Mouse (Mus musculus) lung, embryonic 16.5 days (tissue): ENCODE results near the gene Lrmda. TPM values are rescaled to one million over a fixed set of nuclear protein-coding genes. Genes with fewer than 3 reads are reported as not detected.

Source experiments
- ATAC-seq: fragments of 200-750 bp; cut with Nextera tagmentation; 2 replicates; pipeline ENCODE4 v1.8.0; 2017; ENCODE audit warnings: low read depth, mild to moderate bottlenecking, moderate library complexity
- H3K27ac ChIP-seq: fragments of 300-500 bp; sonication (generic); 2 replicates; pipeline ENCODE4 v1.5.1; 2014; ENCODE audit warnings: mild to moderate bottlenecking, control low read depth, low read length
- H3K27me3 ChIP-seq: fragments of 300-500 bp; sonication (generic); 2 replicates; pipeline ENCODE4 v1.6.1; 2014; ENCODE audit warnings: low read depth, low read length, mixed read lengths; ENCODE audit not compliant: control insufficient read depth, insufficient read depth
- H3K36me3 ChIP-seq: fragments of 300-500 bp; sonication (generic); 2 replicates; pipeline ENCODE4 v1.6.1; 2014; ENCODE audit warnings: low read length; ENCODE audit not compliant: control insufficient read depth, insufficient read depth
- H3K4me1 ChIP-seq: fragments of 300-500 bp; sonication (generic); replicated peaks from 2 replicates; pipeline ENCODE4 v1.6.1; 2014; ENCODE audit warnings: low read length, mixed read lengths; ENCODE audit not compliant: control insufficient read depth, insufficient read depth
- H3K4me2 ChIP-seq: fragments of 300-500 bp; sonication (generic); 2 replicates; pipeline ENCODE4 v1.6.1; 2014; ENCODE audit warnings: low read depth, low read length, control low read depth
- H3K4me3 ChIP-seq: fragments of 300-500 bp; sonication (generic); 2 replicates; pipeline ENCODE4 v1.5.1; 2014; ENCODE audit warnings: mild to moderate bottlenecking, low read length, control low read depth
- H3K9ac ChIP-seq: fragments of 300-500 bp; sonication (generic); 2 replicates; pipeline ENCODE4 v1.6.1; 2014; ENCODE audit warnings: low read length, control low read depth
- H3K9me3 ChIP-seq: fragments of 300-500 bp; sonication (generic); 2 replicates; pipeline ENCODE4 v1.6.1; 2016; ENCODE audit warnings: low read length; ENCODE audit not compliant: control insufficient read depth
- WGBS: fragments of 180-500 bp; shearing (Covaris S2); extraction: QIAGEN DNeasy Blood & Tissue Kit; methylation state at CpG from one replicate; pipeline ENCODE4 v1.1.7; 2014; 5-methylcytosine and 5-hydroxymethylcytosine counted together
- polyA plus RNA-seq: library from polyadenylated mRNA; unstranded; fragments of >200 nt; fragmentation: Nextera tagmentation; extraction: Ambion mirVana; gene quantifications from 2 replicates; pipeline ENCODE4 v1.2.1, GENCODE M21; 2015

The Lrmda gene
- polyA plus RNA-seq, 1 experiment from 2014 or later = 1.2 TPM

- no peak overlapping the region for H3K9ac ChIP-seq
- 54% methylated on average over 4 of the region's 4 CpGs for WGBS
- H3K4me2 ChIP-seq = no peak overlapping the region
- no peak for ATAC-seq
- 0 out of 2 replicates have a peak, but pooled peaks cover 3% of the 10 kb centered on the region for H3K4me1 ChIP-seq
- no peaks in the 10 kb centered on the region for H3K27me3 ChIP-seq
- H3K9me3 ChIP-seq = no peaks in the 10 kb centered on the region
- no peak overlapping the region for H3K27ac ChIP-seq
- H3K36me3 ChIP-seq = no peaks in the 10 kb centered on the region
- H3K4me3 ChIP-seq = no peak overlapping the region
Measured at GRCm38 (mm10) chr14:22695931-22696365, 676.4 kb downstream of the Lrmda start.

GRCm38 (mm10) chr14:22700236-22700635 is 680.7 kb downstream of the Lrmda start:
- 87% methylated on average over 1 of the region's 1 CpGs for WGBS
- Histone ChIP-seq H3K4me1 (0 out of 2 replicates have a peak, but pooled peaks cover 3% of the 10 kb centered on the region), H3K4me3 (no peak overlapping the region), H3K27ac (no peak overlapping the region), H3K4me2 (no peak overlapping the region), H3K9ac (no peak overlapping the region), H3K36me3 (no peaks in the 10 kb centered on the region), H3K9me3 (no peaks in the 10 kb centered on the region), H3K27me3 (no peaks in the 10 kb centered on the region)
- ATAC-seq = no peak

- WGBS = 84% methylated on average over 2 of the region's 2 CpGs
- Histone ChIP-seq H3K27ac (no peak overlapping the region), H3K27me3 (no peaks in the 10 kb centered on the region), H3K4me3 (no peak overlapping the region), H3K9me3 (no peaks in the 10 kb centered on the region), H3K9ac (no peak overlapping the region), H3K4me2 (no peak overlapping the region), H3K4me1 (no peaks in the 10 kb centered on the region), H3K36me3 (no peaks in the 10 kb centered on the region)
- ATAC-seq = no peak
Measured at GRCm38 (mm10) chr14:22700690-22701089, 681.2 kb downstream of the Lrmda start.

- Histone ChIP-seq H3K4me3 (no peak overlapping the region), H3K27ac (peak overlapping the region; percentile 47), H3K4me1 (peaks cover 9% of the 10 kb centered on the region; the same call in 1 of the 2 replicates), H3K27me3 (no peaks in the 10 kb centered on the region), H3K4me2 (no peak overlapping the region), H3K36me3 (no peaks in the 10 kb centered on the region), H3K9me3 (no peaks in the 10 kb centered on the region), H3K9ac (no peak overlapping the region)
- WGBS = 41% methylated on average over 9 of the region's 9 CpGs
- ATAC-seq = peak; percentile 94
Measured at GRCm38 (mm10) chr14:22707958-22708701, 688.6 kb downstream of the Lrmda start.

GRCm38 (mm10) chr14:22710071-22710661 is 690.7 kb downstream of the Lrmda start:
- 66% methylated on average over 6 of the region's 6 CpGs for WGBS
- Histone ChIP-seq H3K4me1 (peaks cover 9% of the 10 kb centered on the region; the same call in 1 of the 2 replicates), H3K4me3 (no peak overlapping the region), H3K36me3 (no peaks in the 10 kb centered on the region), H3K27me3 (no peaks in the 10 kb centered on the region), H3K9me3 (no peaks in the 10 kb centered on the region), H3K4me2 (no peak overlapping the region), H3K9ac (no peak overlapping the region), H3K27ac (no peak overlapping the region)
- ATAC-seq = no peak

- H3K9ac ChIP-seq = no peak overlapping the region
- peaks cover 14% of the 10 kb centered on the region for H3K4me1 ChIP-seq
- no peak overlapping the region for H3K4me2 ChIP-seq
- H3K9me3 ChIP-seq = no peaks in the 10 kb centered on the region
- no peaks in the 10 kb centered on the region for H3K36me3 ChIP-seq
- H3K27me3 ChIP-seq = no peaks in the 10 kb centered on the region
- no peak overlapping the region for H3K27ac ChIP-seq
- ATAC-seq = no peak
- no peak overlapping the region for H3K4me3 ChIP-seq
Measured at GRCm38 (mm10) chr14:22712388-22712787, 692.9 kb downstream of the Lrmda start.

GRCm38 (mm10) chr14:22715581-22716378 is 696.3 kb downstream of the Lrmda start:
- Histone ChIP-seq H3K4me1 (peaks cover 10% of the 10 kb centered on the region), H3K4me2 (no peak overlapping the region), H3K9me3 (no peaks in the 10 kb centered on the region), H3K9ac (no peak overlapping the region), H3K36me3 (no peaks in the 10 kb centered on the region), H3K27me3 (no peaks in the 10 kb centered on the region), H3K4me3 (no peak overlapping the region), H3K27ac (peak overlapping the region; percentile 74)
- 40% methylated on average over 6 of the region's 6 CpGs for WGBS
- peak; percentile 58; the same call in 1 of the 2 replicates for ATAC-seq

GRCm38 (mm10) chr14:22719968-22720367 is 700.5 kb downstream of the Lrmda start:
- no peaks in the 10 kb centered on the region for H3K27me3 ChIP-seq
- H3K4me1 ChIP-seq = peaks cover 5% of the 10 kb centered on the region
- H3K9ac ChIP-seq = no peak overlapping the region
- H3K27ac ChIP-seq = no peak overlapping the region
- no peak overlapping the region for H3K4me2 ChIP-seq
- H3K9me3 ChIP-seq = no peaks in the 10 kb centered on the region
- peak; percentile 88 for ATAC-seq
- 40% methylated on average over 1 of the region's 1 CpGs for WGBS
- no peaks in the 10 kb centered on the region for H3K36me3 ChIP-seq
- H3K4me3 ChIP-seq = no peak overlapping the region

- Histone ChIP-seq H3K27ac (no peak overlapping the region), H3K27me3 (no peaks in the 10 kb centered on the region), H3K9me3 (no peaks in the 10 kb centered on the region), H3K4me3 (no peak overlapping the region), H3K4me1 (no peaks in the 10 kb centered on the region; the same call in 1 of the 2 replicates), H3K36me3 (no peaks in the 10 kb centered on the region), H3K4me2 (no peak overlapping the region), H3K9ac (no peak overlapping the region)
- no peak for ATAC-seq
- WGBS = 47% methylated on average over 5 of the region's 5 CpGs
Measured at GRCm38 (mm10) chr14:22721845-22722244, 702.3 kb downstream of the Lrmda start.
